Mouse (Mus musculus) G1E-ER4 (cell line): ENCODE data around the gene Lmnb2. TPM values are rescaled to one million over a fixed set of nuclear protein-coding genes. Genes with fewer than 3 reads are reported as not detected.

Experiments used
- GATA1 ChIP-seq: IDR thresholded peaks from one replicate; pipeline ENCODE4 v1.8.0; 2012; ENCODE audit warnings: low read length, inconsistent platforms
- polyA plus RNA-seq: library from polyadenylated mRNA; stranded (reverse); fragments of >175 nt; gene quantifications from 2 replicates; pipeline ENCODE4 v1.2.3, GENCODE M21; 2012

Lmnb2 gene
- polyA plus RNA-seq, 1 experiment, result not detected

- TF ChIP-seq GATA1, result no peak
These were observed 33.8 kb upstream of the Lmnb2 start for GRCm38 (mm10) chr10:80951761-80952390.

- TF ChIP-seq GATA1, result no peak
These were observed 32.3 kb upstream of the Lmnb2 start for GRCm38 (mm10) chr10:80950314-80950713.

- no peak for TF ChIP-seq GATA1
These were observed 31.0 kb upstream of the Lmnb2 start for GRCm38 (mm10) chr10:80949081-80949480.

GRCm38 (mm10) chr10:80948570-80948969, 30.5 kb upstream of the Lmnb2 start:
- TF ChIP-seq GATA1, result no peak

- no peak for TF ChIP-seq GATA1
These were observed 29.8 kb upstream of the Lmnb2 start for GRCm38 (mm10) chr10:80947802-80948201.

- TF ChIP-seq GATA1, result no peak
These were observed 28.8 kb upstream of the Lmnb2 start for GRCm38 (mm10) chr10:80946684-80947437.

- no peak for TF ChIP-seq GATA1
These were observed 26.2 kb upstream of the Lmnb2 start for GRCm38 (mm10) chr10:80944231-80944630.

GRCm38 (mm10) chr10:80943701-80944100, 25.7 kb upstream of the Lmnb2 start:
- TF ChIP-seq GATA1, result no peak

GRCm38 (mm10) chr10:80942919-80943318, 24.9 kb upstream of the Lmnb2 start:
- no peak for TF ChIP-seq GATA1

GRCm38 (mm10) chr10:80940988-80941347, 22.9 kb upstream of the Lmnb2 start:
- no peak for TF ChIP-seq GATA1

- TF ChIP-seq GATA1, result no peak
These were observed 22.4 kb upstream of the Lmnb2 start for GRCm38 (mm10) chr10:80940320-80940987.

GRCm38 (mm10) chr10:80939671-80940070, 21.6 kb upstream of the Lmnb2 start:
- TF ChIP-seq GATA1, result no peak

GRCm38 (mm10) chr10:80938831-80939550, 20.9 kb upstream of the Lmnb2 start:
- TF ChIP-seq GATA1, result no peak

- TF ChIP-seq GATA1, result no peak
These were observed 19.6 kb upstream of the Lmnb2 start for GRCm38 (mm10) chr10:80937646-80938045.

GRCm38 (mm10) chr10:80936810-80937164, 18.7 kb upstream of the Lmnb2 start:
- TF ChIP-seq GATA1, result no peak
